Mouse (Mus musculus): ENCODE data around the gene Tmem151b. TPM values are rescaled to one million over a fixed set of nuclear protein-coding genes. Genes with fewer than 3 reads are reported as not detected.
A peak's percentile ranks its signal among the peaks of the same experiment; 100 is the strongest.

Gene Tmem151b
- polyA plus RNA-seq, 1 experiment from 2014 or later: 32.5 TPM

- no peak overlapping the region for H3K27ac ChIP-seq (ENCODE audit: low read length)
- ATAC-seq: no peak
- H3K9ac ChIP-seq (ENCODE audit: low read depth, low read length): no peak overlapping the region
- no peaks in the 10 kb centered on the region for H3K9me3 ChIP-seq (replicated peaks; ENCODE audit: control insufficient read depth, low read length, poor library complexity, severe bottlenecking)
- H3K4me2 ChIP-seq (ENCODE audit: low read length): no peak overlapping the region
- H3K36me3 ChIP-seq (ENCODE audit: control insufficient read depth, insufficient read depth, low read length): peaks cover 45% of the 10 kb centered on the region
- no peaks in the 10 kb centered on the region for H3K27me3 ChIP-seq (ENCODE audit: control insufficient read depth, insufficient read depth, low read depth, low read length)
- WGBS: 86% methylated on average over 12 of the region's 12 CpGs
- H3K4me3 ChIP-seq (ENCODE audit: low read depth, low read length): no peak overlapping the region
- peaks cover 35% of the 10 kb centered on the region for H3K4me1 ChIP-seq (ENCODE audit: control insufficient read depth, insufficient read depth, low read length)
Observed at GRCm38 (mm10) chr17:45568990-45569389, 19.5 kb upstream of the Tmem151b start.

- no peak for ATAC-seq
- Histone ChIP-seq H3K4me1 (ENCODE audit: control insufficient read depth, insufficient read depth, low read length) (peaks cover 35% of the 10 kb centered on the region), H3K4me3 (ENCODE audit: low read depth, low read length) (no peak overlapping the region), H3K9ac (ENCODE audit: low read depth, low read length) (no peak overlapping the region), H3K27me3 (ENCODE audit: control insufficient read depth, insufficient read depth, low read depth, low read length) (no peaks in the 10 kb centered on the region), H3K27ac (ENCODE audit: low read length) (no peak overlapping the region), H3K36me3 (ENCODE audit: control insufficient read depth, insufficient read depth, low read length) (peaks cover 45% of the 10 kb centered on the region), H3K4me2 (ENCODE audit: low read length) (no peak overlapping the region), H3K9me3 (replicated peaks; ENCODE audit: control insufficient read depth, low read length, poor library complexity, severe bottlenecking) (no peaks in the 10 kb centered on the region)
- WGBS: 21% methylated on average over 4 of the region's 4 CpGs
Observed at GRCm38 (mm10) chr17:45567162-45567601, 17.7 kb upstream of the Tmem151b start.

- Histone ChIP-seq H3K4me1 (ENCODE audit: control insufficient read depth, insufficient read depth, low read length) (peaks cover 32% of the 10 kb centered on the region), H3K4me3 (ENCODE audit: low read depth, low read length) (no peak overlapping the region)
- WGBS: 76% methylated on average over 18 of the region's 18 CpGs
Observed at GRCm38 (mm10) chr17:45566360-45567161, 17.1 kb upstream of the Tmem151b start.

GRCm38 (mm10) chr17:45566031-45566359, 16.5 kb upstream of the Tmem151b start:
- 82% methylated on average over 1 of the region's 1 CpGs for WGBS

More at GRCm38 (mm10) chr17:45566360-45567161, 17.1 kb upstream of the Tmem151b start:
- no peaks in the 10 kb centered on the region for H3K9me3 ChIP-seq (replicated peaks; ENCODE audit: control insufficient read depth, low read length, poor library complexity, severe bottlenecking)
- no peak overlapping the region for H3K9ac ChIP-seq (ENCODE audit: low read depth, low read length)
- H3K4me2 ChIP-seq (ENCODE audit: low read length): no peak overlapping the region
- H3K27ac ChIP-seq (ENCODE audit: low read length): no peak overlapping the region
- H3K27me3 ChIP-seq (ENCODE audit: control insufficient read depth, insufficient read depth, low read depth, low read length): no peaks in the 10 kb centered on the region
- no peak for ATAC-seq
- H3K36me3 ChIP-seq (ENCODE audit: control insufficient read depth, insufficient read depth, low read length): peaks cover 44% of the 10 kb centered on the region

GRCm38 (mm10) chr17:45565103-45565502, 15.6 kb upstream of the Tmem151b start:
- Histone ChIP-seq H3K4me2 (ENCODE audit: low read length) (peak overlapping the region; percentile 96), H3K4me3 (ENCODE audit: low read depth, low read length) (peak overlapping the region; percentile 77; the same call in 1 of the 2 replicates), H3K4me1 (ENCODE audit: control insufficient read depth, insufficient read depth, low read length) (peaks cover 18% of the 10 kb centered on the region), H3K9me3 (replicated peaks; ENCODE audit: control insufficient read depth, low read length, poor library complexity, severe bottlenecking) (no peaks in the 10 kb centered on the region), H3K27me3 (ENCODE audit: control insufficient read depth, insufficient read depth, low read depth, low read length) (no peaks in the 10 kb centered on the region), H3K27ac (ENCODE audit: low read length) (no peak overlapping the region), H3K9ac (ENCODE audit: low read depth, low read length) (peak overlapping the region; percentile 88; the same call in 1 of the 2 replicates), H3K36me3 (ENCODE audit: control insufficient read depth, insufficient read depth, low read length) (peaks cover 29% of the 10 kb centered on the region)
- WGBS: 95% methylated on average over 11 of the region's 11 CpGs
- no peak for ATAC-seq

More at GRCm38 (mm10) chr17:45566031-45566359, 16.5 kb upstream of the Tmem151b start:
- H3K4me3 ChIP-seq (ENCODE audit: low read depth, low read length): no peak overlapping the region
- peaks cover 26% of the 10 kb centered on the region for H3K4me1 ChIP-seq (ENCODE audit: control insufficient read depth, insufficient read depth, low read length)
- H3K27me3 ChIP-seq (ENCODE audit: control insufficient read depth, insufficient read depth, low read depth, low read length): no peaks in the 10 kb centered on the region
- H3K4me2 ChIP-seq (ENCODE audit: low read length): no peak overlapping the region
- no peaks in the 10 kb centered on the region for H3K9me3 ChIP-seq (replicated peaks; ENCODE audit: control insufficient read depth, low read length, poor library complexity, severe bottlenecking)
- H3K27ac ChIP-seq (ENCODE audit: low read length): no peak overlapping the region
- H3K9ac ChIP-seq (ENCODE audit: low read depth, low read length): no peak overlapping the region
- H3K36me3 ChIP-seq (ENCODE audit: control insufficient read depth, insufficient read depth, low read length): peaks cover 38% of the 10 kb centered on the region
- ATAC-seq: no peak

- Histone ChIP-seq H3K27ac (ENCODE audit: low read length) (peak overlapping the region; percentile 67), H3K4me3 (ENCODE audit: low read depth, low read length) (peak overlapping the region; percentile 77), H3K9ac (ENCODE audit: low read depth, low read length) (peak overlapping the region; percentile 88), H3K4me1 (ENCODE audit: control insufficient read depth, insufficient read depth, low read length) (peaks cover 13% of the 10 kb centered on the region), H3K4me2 (ENCODE audit: low read length) (peak overlapping the region; percentile 96), H3K36me3 (ENCODE audit: control insufficient read depth, insufficient read depth, low read length) (peaks cover 24% of the 10 kb centered on the region), H3K27me3 (ENCODE audit: control insufficient read depth, insufficient read depth, low read depth, low read length) (no peaks in the 10 kb centered on the region), H3K9me3 (replicated peaks; ENCODE audit: control insufficient read depth, low read length, poor library complexity, severe bottlenecking) (no peaks in the 10 kb centered on the region)
- peak; percentile 0; the same call in 1 of the 2 replicates for ATAC-seq
- WGBS: 6% methylated on average over 18 of the region's 18 CpGs
Observed at GRCm38 (mm10) chr17:45564531-45565084, 15.1 kb upstream of the Tmem151b start.

- under 1% methylated on average over 52 of the region's 61 CpGs for WGBS
Observed at GRCm38 (mm10) chr17:45563655-45564530, 14.4 kb upstream of the Tmem151b start, which contains the start of gene Slc35b2. TSS of gene Slc35b2 (plus strand) at chr17:45563874.

GRCm38 (mm10) chr17:45563216-45563615, 13.7 kb upstream of the Tmem151b start:
- Histone ChIP-seq H3K4me2 (ENCODE audit: low read length) (peak overlapping the region; percentile 96; the same call in 1 of the 2 replicates), H3K27ac (ENCODE audit: low read length) (no peak overlapping the region), H3K36me3 (ENCODE audit: control insufficient read depth, insufficient read depth, low read length) (peaks cover 14% of the 10 kb centered on the region), H3K27me3 (ENCODE audit: control insufficient read depth, insufficient read depth, low read depth, low read length) (no peaks in the 10 kb centered on the region), H3K9ac (ENCODE audit: low read depth, low read length) (no peak overlapping the region), H3K4me1 (ENCODE audit: control insufficient read depth, insufficient read depth, low read length) (peaks cover 9% of the 10 kb centered on the region), H3K9me3 (replicated peaks; ENCODE audit: control insufficient read depth, low read length, poor library complexity, severe bottlenecking) (no peaks in the 10 kb centered on the region), H3K4me3 (ENCODE audit: low read depth, low read length) (no peak overlapping the region)
- ATAC-seq: no peak
- WGBS: 80% methylated on average over 12 of the region's 12 CpGs

More at GRCm38 (mm10) chr17:45563655-45564530, 14.4 kb upstream of the Tmem151b start, which contains the start of gene Slc35b2:
- peak; percentile 82 for ATAC-seq
- H3K4me3 ChIP-seq (ENCODE audit: low read depth, low read length): peak within 1 kb of the TSS; percentile 77
- peak within 1 kb of the TSS; percentile 88 for H3K9ac ChIP-seq (ENCODE audit: low read depth, low read length)
- H3K9me3 ChIP-seq (replicated peaks; ENCODE audit: control insufficient read depth, low read length, poor library complexity, severe bottlenecking): no peaks in the 10 kb centered on the region
- H3K36me3 ChIP-seq (ENCODE audit: control insufficient read depth, insufficient read depth, low read length): peaks cover 17% of the 10 kb centered on the region
- peak within 1 kb of the TSS; percentile 96 for H3K4me2 ChIP-seq (ENCODE audit: low read length)
- peak within 1 kb of the TSS; percentile 67 for H3K27ac ChIP-seq (ENCODE audit: low read length)
- peaks cover 11% of the 10 kb centered on the region for H3K4me1 ChIP-seq (ENCODE audit: control insufficient read depth, insufficient read depth, low read length)
- H3K27me3 ChIP-seq (ENCODE audit: control insufficient read depth, insufficient read depth, low read depth, low read length): no peaks in the 10 kb centered on the region
